Mouse (Mus musculus) intestine, postnatal 0 days (tissue): ENCODE results near the gene Adm2. TPM values are rescaled to one million over a fixed set of nuclear protein-coding genes. Genes with fewer than 3 reads are reported as not detected.

Experiments
- ATAC-seq: fragments of 200-750 bp; cut with Nextera tagmentation; 2 replicates; pipeline ENCODE4 v1.8.0; 2017; ENCODE audit warnings: mild to moderate bottlenecking, moderate TSS enrichment, moderate library complexity
- H3K27ac ChIP-seq: fragments of 300-500 bp; sonication (generic); 2 replicates; pipeline ENCODE4 v1.5.1; 2014; ENCODE audit warnings: mild to moderate bottlenecking, low read depth, low read length, moderate library complexity
- H3K27me3 ChIP-seq: fragments of 300-500 bp; sonication (generic); replicated peaks from 2 replicates; pipeline ENCODE4 v1.6.1; 2014; ENCODE audit warnings: low read length, mixed read lengths; ENCODE audit not compliant: control insufficient read depth, insufficient read depth
- H3K36me3 ChIP-seq: fragments of 300-500 bp; sonication (generic); 2 replicates; pipeline ENCODE4 v1.6.1; 2014; ENCODE audit warnings: mild to moderate bottlenecking, moderate library complexity; ENCODE audit not compliant: control insufficient read depth, insufficient read depth
- H3K4me1 ChIP-seq: fragments of 300-500 bp; sonication (generic); replicated peaks from 2 replicates; pipeline ENCODE4 v1.6.1; 2014; ENCODE audit warnings: antibody characterized with exemption, low read length, mixed read lengths; ENCODE audit not compliant: control insufficient read depth, insufficient read depth
- H3K4me2 ChIP-seq: fragments of 300-500 bp; sonication (generic); replicated peaks from 2 replicates; pipeline ENCODE4 v1.6.1; 2014; ENCODE audit warnings: low read depth, mild to moderate bottlenecking, moderate library complexity
- H3K4me3 ChIP-seq: fragments of 300-500 bp; sonication (generic); 2 replicates; pipeline ENCODE4 v1.5.1; 2014; ENCODE audit warnings: low read depth, low read length
- H3K9ac ChIP-seq: fragments of 300-500 bp; sonication (generic); 2 replicates; pipeline ENCODE4 v1.6.1; 2014; ENCODE audit warnings: mild to moderate bottlenecking, low read depth, low read length
- H3K9me3 ChIP-seq: fragments of 300-500 bp; sonication (generic); 2 replicates; pipeline ENCODE4 v1.6.1; 2016; ENCODE audit warnings: mixed run types; ENCODE audit not compliant: control insufficient read depth
- CTCF ChIP-seq: sonication (generic); IDR thresholded peaks from 2 replicates; pipeline ENCODE4 v1.5.1; 2016; ENCODE audit warnings: low read depth, mild to moderate bottlenecking, control low read depth, antibody characterized with exemption, moderate library complexity
- WGBS: fragments of 180-500 bp; shearing (Covaris S2); extraction: QIAGEN DNeasy Blood & Tissue Kit; methylation state at CpG from one replicate; pipeline ENCODE4 v1.1.7; 2014; 5-methylcytosine and 5-hydroxymethylcytosine counted together
- polyA plus RNA-seq: library from polyadenylated mRNA; unstranded; fragments of >200 nt; fragmentation: Nextera tagmentation; extraction: Ambion mirVana; gene quantifications from 2 replicates; pipeline ENCODE4 v1.2.1, GENCODE M21; 2015

Gene Adm2
- polyA plus RNA-seq, result 0.14 TPM in 1 of 2 replicates, not detected in the other

DNA sequence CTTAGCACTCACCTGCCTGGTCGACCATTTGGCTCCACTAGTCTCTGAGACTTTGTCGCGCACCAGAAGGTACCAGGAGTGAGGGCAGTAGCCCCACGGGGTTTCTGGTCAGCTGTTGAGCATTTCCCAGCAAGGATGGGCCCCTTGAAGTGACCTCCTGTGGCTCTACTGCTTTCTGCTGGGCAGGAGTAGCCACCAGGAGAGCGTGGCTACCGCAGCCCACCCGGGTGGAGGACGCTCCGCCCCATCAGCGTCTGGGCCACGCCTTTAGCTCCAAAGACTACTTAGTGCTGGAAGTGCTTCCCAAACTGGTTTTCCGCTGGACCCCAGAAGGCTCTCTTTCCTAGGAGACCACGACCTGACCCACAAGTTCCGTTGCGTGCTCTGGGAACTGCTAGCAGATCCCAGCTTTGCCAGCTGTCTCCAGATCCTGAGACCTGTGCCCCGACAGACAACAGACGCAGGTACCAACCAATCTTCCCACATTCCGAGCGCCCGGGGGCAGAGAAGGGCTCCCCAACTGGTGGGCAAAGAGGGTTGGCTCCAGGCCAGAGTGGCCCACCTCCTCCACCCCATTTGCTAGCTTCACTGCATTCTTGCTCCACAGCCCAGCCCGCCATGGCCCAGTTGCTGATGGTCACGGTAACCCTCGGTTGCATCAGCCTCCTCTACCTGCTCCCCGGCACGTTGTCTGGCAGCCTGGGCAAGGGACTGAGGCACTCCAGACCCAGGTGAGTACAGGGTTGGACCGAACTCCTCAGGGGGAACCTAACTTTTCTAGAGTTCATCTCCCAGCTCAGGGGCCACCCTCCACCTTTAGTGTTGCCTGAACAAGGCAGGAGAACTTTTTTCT is at the start of gene Adm2:
TSS of gene Adm2 (plus strand) at position 51 of the 853 bp plus-strand sequence.
- H3K27ac ChIP-seq, result no peak within 1 kb of the TSS
- TF ChIP-seq CTCF, result no peak
- 0 out of 2 replicates have a peak, but pooled peaks cover 4% of the 10 kb centered on the region for H3K27me3 ChIP-seq
- no peak within 1 kb of the TSS for H3K9ac ChIP-seq
- 8% methylated on average over 26 of the region's 26 CpGs for WGBS
- H3K4me1 ChIP-seq, result no peaks in the 10 kb centered on the region; the same call in 1 of the 2 replicates
- ATAC-seq, result 0 out of 2 replicates have a peak, but pooled peaks have one; percentile 25
- peak within 1 kb of the TSS; percentile 60 for H3K4me2 ChIP-seq
- H3K36me3 ChIP-seq, result no peaks in the 10 kb centered on the region
- H3K4me3 ChIP-seq, result peak within 1 kb of the TSS; percentile 28
- H3K9me3 ChIP-seq, result no peaks in the 10 kb centered on the region

DNA sequence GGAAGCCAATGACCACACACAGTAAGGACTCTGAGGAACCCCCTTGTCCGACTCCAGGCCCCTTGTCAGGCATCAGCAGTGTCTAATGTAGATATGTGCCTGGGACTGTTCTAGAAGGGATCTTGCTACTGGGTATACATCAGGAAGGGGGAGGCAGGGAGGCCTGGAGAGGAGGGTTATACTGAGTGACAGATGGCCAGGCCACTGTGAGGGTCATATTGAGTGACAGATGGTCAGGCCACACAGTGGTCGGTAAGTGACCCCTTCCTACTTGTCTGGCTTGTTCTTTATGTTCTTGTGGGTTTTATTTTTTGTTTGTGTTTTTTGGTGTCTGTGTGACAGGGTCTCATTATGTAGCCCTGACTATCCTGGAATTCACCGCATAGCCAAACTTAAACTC is 47.0 kb upstream of the Adm2 start:
- Histone ChIP-seq H3K27me3 (no peaks in the 10 kb centered on the region), H3K36me3 (peaks cover 54% of the 10 kb centered on the region), H3K27ac (no peak overlapping the region), H3K4me1 (no peaks in the 10 kb centered on the region), H3K4me2 (no peak overlapping the region), H3K9ac (no peak overlapping the region), H3K4me3 (no peak overlapping the region), H3K9me3 (no peaks in the 10 kb centered on the region)
- 86% methylated on average over 3 of the region's 3 CpGs for WGBS
- no peak for ATAC-seq
- TF ChIP-seq CTCF, result no peak

DNA sequence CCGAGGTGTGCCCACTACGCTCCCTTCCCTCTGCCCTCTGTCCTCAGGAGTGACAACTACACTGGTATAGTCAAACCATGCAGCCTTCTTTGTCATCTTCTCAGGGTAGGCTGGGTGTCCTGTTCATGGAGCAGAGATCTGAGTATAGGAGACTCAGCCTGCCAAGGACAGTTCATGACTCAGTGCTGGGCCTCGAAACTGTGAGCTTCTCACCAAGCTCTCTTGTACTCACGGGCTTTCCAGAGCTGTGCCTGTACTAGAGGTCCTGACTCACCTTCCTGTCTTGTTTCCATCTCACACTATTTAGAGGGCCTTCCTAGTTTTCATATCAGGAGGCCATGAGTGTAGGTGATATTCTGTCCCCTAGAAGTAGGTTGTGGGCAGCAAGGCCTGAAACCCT is 45.2 kb upstream of the Adm2 start:
- 88% methylated on average over 4 of the region's 4 CpGs for WGBS
- Histone ChIP-seq H3K36me3 (peaks cover 72% of the 10 kb centered on the region), H3K4me3 (no peak overlapping the region), H3K4me1 (no peaks in the 10 kb centered on the region), H3K27me3 (no peaks in the 10 kb centered on the region), H3K9me3 (no peaks in the 10 kb centered on the region), H3K27ac (no peak overlapping the region), H3K9ac (no peak overlapping the region), H3K4me2 (no peak overlapping the region)
- no peak for TF ChIP-seq CTCF
- no peak for ATAC-seq

DNA sequence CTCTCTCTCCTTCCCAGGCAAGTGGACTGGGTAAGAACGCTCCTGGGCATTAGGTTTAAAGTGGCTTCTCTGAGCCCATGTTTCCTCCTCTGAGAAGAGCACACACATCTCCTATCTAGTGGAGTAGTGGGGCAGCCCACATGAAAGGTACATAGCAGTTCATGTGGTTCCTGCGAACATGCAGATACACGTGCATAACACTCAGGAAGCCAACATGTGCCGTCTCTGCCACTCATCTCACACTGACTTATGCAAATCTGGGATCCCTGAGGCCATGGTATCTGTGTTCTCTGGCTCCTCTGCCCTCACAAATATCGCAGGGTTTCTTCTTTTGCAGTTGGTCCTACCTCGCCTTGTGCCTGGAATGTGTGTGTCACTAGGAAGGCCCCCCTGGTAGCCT is 40.0 kb upstream of the Adm2 start:
- Histone ChIP-seq H3K4me1 (no peaks in the 10 kb centered on the region), H3K4me2 (no peak overlapping the region), H3K27me3 (no peaks in the 10 kb centered on the region), H3K4me3 (no peak overlapping the region), H3K9ac (no peak overlapping the region), H3K9me3 (no peaks in the 10 kb centered on the region), H3K36me3 (peaks cover 73% of the 10 kb centered on the region), H3K27ac (no peak overlapping the region)
- ATAC-seq, result no peak
- WGBS, result 89% methylated on average over 6 of the region's 6 CpGs
- no peak for TF ChIP-seq CTCF

DNA sequence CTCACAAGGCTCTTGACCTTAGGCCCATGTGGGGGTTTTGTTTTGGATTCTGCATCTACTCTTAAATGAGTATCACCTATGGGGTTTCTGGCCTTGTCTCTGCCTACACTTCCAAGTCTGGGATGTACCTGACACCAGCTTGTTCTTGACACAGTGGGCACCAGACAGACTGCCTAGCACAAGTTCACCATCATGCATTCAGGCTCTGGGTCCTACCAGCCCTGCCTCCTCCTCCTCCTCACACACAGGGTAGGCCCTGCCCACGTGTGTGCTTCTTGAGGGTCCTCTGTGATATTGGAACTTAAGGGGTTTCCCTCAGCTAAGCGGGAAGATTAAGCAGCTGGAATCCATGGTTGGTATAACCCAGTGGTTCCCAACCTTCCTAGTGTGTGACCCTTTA is 38.4 kb upstream of the Adm2 start:
- no peak overlapping the region for H3K9ac ChIP-seq
- no peaks in the 10 kb centered on the region for H3K27me3 ChIP-seq
- peaks cover 77% of the 10 kb centered on the region for H3K36me3 ChIP-seq
- no peaks in the 10 kb centered on the region for H3K9me3 ChIP-seq
- 69% methylated on average over 2 of the region's 2 CpGs for WGBS
- no peak overlapping the region for H3K4me3 ChIP-seq
- no peak for ATAC-seq
- H3K4me1 ChIP-seq, result no peaks in the 10 kb centered on the region
- no peak overlapping the region for H3K4me2 ChIP-seq
- TF ChIP-seq CTCF, result no peak
- H3K27ac ChIP-seq, result no peak overlapping the region

DNA sequence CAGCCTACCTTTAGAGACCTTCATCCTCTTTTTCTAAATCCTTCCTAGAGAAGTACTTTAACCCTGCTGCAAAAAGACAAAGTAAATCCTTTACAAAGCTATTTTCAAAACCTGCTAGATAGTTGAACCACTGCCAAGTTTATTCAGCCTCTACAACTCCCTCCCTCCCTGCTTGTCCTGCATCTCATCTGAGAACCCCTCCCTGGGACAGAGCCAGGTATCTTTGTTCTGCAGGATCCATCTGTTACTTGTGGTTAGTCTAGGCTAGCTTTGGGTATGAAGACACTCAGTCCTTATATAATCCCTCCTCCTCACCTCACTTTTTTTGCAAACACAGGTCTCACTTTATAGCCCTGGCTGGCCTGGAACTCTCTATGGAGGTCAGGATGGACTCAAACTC is 37.5 kb upstream of the Adm2 start:
- Histone ChIP-seq H3K9me3 (no peaks in the 10 kb centered on the region), H3K4me2 (no peak overlapping the region), H3K36me3 (peaks cover 77% of the 10 kb centered on the region), H3K4me1 (no peaks in the 10 kb centered on the region), H3K27ac (no peak overlapping the region), H3K27me3 (no peaks in the 10 kb centered on the region), H3K9ac (no peak overlapping the region), H3K4me3 (no peak overlapping the region)
- ATAC-seq, result no peak
- no peak for TF ChIP-seq CTCF
